Comparison of ENCODE assay signal across 28 mouse cellular contexts in the genomic region with DNA sequence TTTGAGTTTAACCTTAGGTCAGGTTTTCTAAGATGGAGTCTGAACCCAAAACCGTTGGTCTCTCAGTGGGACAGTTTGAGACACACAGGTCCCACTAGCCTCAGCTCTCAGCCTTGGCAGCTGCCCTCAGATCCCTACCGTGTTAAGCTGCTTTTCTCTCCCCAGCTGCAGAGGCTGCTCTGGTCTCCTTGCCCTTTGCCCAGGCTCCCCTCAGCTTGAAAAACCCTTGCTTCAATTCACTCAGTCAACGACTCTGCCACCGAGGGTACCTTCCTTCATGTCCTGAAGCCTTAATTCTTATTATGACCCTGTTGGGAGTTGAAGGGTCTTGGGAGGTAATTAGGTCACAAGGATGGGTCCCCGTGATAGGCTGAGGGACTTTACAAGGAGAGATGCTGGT. TPM values are rescaled to one million over a fixed set of nuclear protein-coding genes. Genes with fewer than 3 reads are reported as not detected.
DNase-seq lines count a peak whose midpoint lies in the region; ATAC-seq and TF ChIP-seq lines count a peak whose summit lies in the region.
"Had no signal": no experiment of that assay in that cellular context is flagged by ENCODE, and none has a peak within 500 bp of the region (broad histone marks: within the 10 kb centered on the region; RNA-seq: fewer than 3 reads in every experiment).

No protein-coding gene starts in this region.

- peaks cover 2% of the 10 kb centered on the region; the same call in 1 of the 2 replicates for H3K4me1 ChIP-seq in midbrain, embryonic 11.5 days (ENCODE audit: control insufficient read depth, insufficient read depth, low read length)
- H3K4me1 ChIP-seq in midbrain, embryonic 14.5 days (ENCODE audit: control insufficient read depth, insufficient read depth, low read length): no peaks in the 10 kb centered on the region
- H3K4me1 ChIP-seq: hindbrain, embryonic 12.5 days had no signal

- no peak overlapping the region for H3K27ac ChIP-seq in midbrain, embryonic 11.5 days (ENCODE audit: low read depth, low read length)
- H3K27ac ChIP-seq in midbrain, embryonic 14.5 days (replicated peaks; ENCODE audit: low read depth, low read length): no peak overlapping the region
- H3K27ac ChIP-seq: forebrain, embryonic 13.5 days; heart, embryonic 10.5 days; heart, embryonic 15.5 days; hindbrain, embryonic 12.5 days; hindbrain, postnatal 0 days; intestine, embryonic 15.5 days; left cerebral cortex, adult 2 months; limb, embryonic 12.5 days; liver, embryonic 15.5 days had no signal

- TF ChIP-seq POLR2A in myocyte (IDR thresholded peaks at IDR 0.05; ENCODE audit: insufficient read length, low read depth): no peak

- no peak overlapping the region for H3K9ac ChIP-seq in midbrain, embryonic 11.5 days (ENCODE audit: low read length)
- H3K9ac ChIP-seq in midbrain, embryonic 14.5 days (replicated peaks; ENCODE audit: low read length): no peak overlapping the region
- H3K9ac ChIP-seq: forebrain, embryonic 13.5 days; heart, embryonic 15.5 days; hindbrain, embryonic 12.5 days; intestine, embryonic 15.5 days; limb, embryonic 12.5 days; liver, embryonic 15.5 days; lung, embryonic 14.5 days had no signal

- DNase-seq in kidney, adult 18-20 months: peak; percentile 57
- no peak for DNase-seq in kidney, postnatal 4 days
- DNase-seq in midbrain, embryonic 11.5 days (ENCODE audit: low spot score, missing footprints): peak; percentile 8
- DNase-seq in midbrain, embryonic 14.5 days: no peak
- peak; percentile 1 for DNase-seq in urinary bladder, adult 2 months (ENCODE audit: low spot score)
- DNase-seq in urinary bladder, postnatal 36 days (ENCODE audit: low spot score in 2 of 2): no peak
- DNase-seq in neural tube, embryonic 10.5 days (ENCODE audit: extremely low spot score, low spot score): no peak
- DNase-seq: adrenal gland, postnatal 10 days; cerebellum, adult 8-10 months; cerebellum, postnatal 25 days; gastrocnemius, postnatal 10 days; heart, postnatal 36 days; lung, embryonic 14.5 days; lung, postnatal 14 days; spleen, adult 18-20 months; thymus, adult 2 months; thymus, postnatal 36 days had no signal

- no peak for ATAC-seq in midbrain, embryonic 11.5 days (ENCODE audit: low FRiP score)
- ATAC-seq in midbrain, embryonic 14.5 days (ENCODE audit: low FRiP score, low TSS enrichment): no peak
- ATAC-seq: forebrain, embryonic 13.5 days; hindbrain, postnatal 0 days; intestine, embryonic 15.5 days; Patski had no signal

- no peak overlapping the region for H3K4me3 ChIP-seq in midbrain, embryonic 11.5 days (ENCODE audit: low read depth, low read length)
- no peak overlapping the region for H3K4me3 ChIP-seq in midbrain, embryonic 14.5 days (replicated peaks; ENCODE audit: low read depth, low read length)
- no peak overlapping the region for H3K4me3 ChIP-seq in myocyte
- H3K4me3 ChIP-seq: forebrain, embryonic 13.5 days; heart, embryonic 10.5 days; heart, embryonic 15.5 days; hindbrain, embryonic 12.5 days; intestine, embryonic 15.5 days; left cerebral cortex, adult 2 months; limb, embryonic 12.5 days; liver, embryonic 15.5 days had no signal

- WGBS in midbrain, embryonic 11.5 days: 37% methylated on average over 5 of the region's 5 CpGs
- 34% methylated on average over 5 of the region's 5 CpGs for WGBS in midbrain, embryonic 14.5 days

- H3K79me2 ChIP-seq in myocyte (ENCODE audit: control insufficient read depth, insufficient read depth): no peaks in the 10 kb centered on the region

- H3K9me3 ChIP-seq in midbrain, embryonic 11.5 days (ENCODE audit: control insufficient read depth, low read length): no peaks in the 10 kb centered on the region
- H3K9me3 ChIP-seq in midbrain, embryonic 14.5 days (ENCODE audit: control insufficient read depth, low read length): no peaks in the 10 kb centered on the region
- H3K9me3 ChIP-seq: forebrain, embryonic 13.5 days; heart, embryonic 10.5 days; heart, embryonic 15.5 days; hindbrain, embryonic 12.5 days; intestine, embryonic 15.5 days; limb, embryonic 12.5 days; liver, embryonic 15.5 days had no signal

- no peak overlapping the region for H3ac ChIP-seq in myocyte (ENCODE audit: control insufficient read depth, insufficient read length)

- H3K27me3 ChIP-seq in midbrain, embryonic 11.5 days (ENCODE audit: control insufficient read depth, insufficient read depth, low read length): peaks cover 9% of the 10 kb centered on the region
- H3K27me3 ChIP-seq in midbrain, embryonic 14.5 days (ENCODE audit: control insufficient read depth, insufficient read depth, low read length): peaks cover 7% of the 10 kb centered on the region; the same call in 1 of the 2 replicates
- H3K27me3 ChIP-seq in myocyte (ENCODE audit: control insufficient read depth, insufficient read depth, insufficient read length): no peaks in the 10 kb centered on the region
- H3K27me3 ChIP-seq: heart, embryonic 15.5 days; limb, embryonic 12.5 days; Patski had no signal

- no peaks in the 10 kb centered on the region for H3K36me3 ChIP-seq in midbrain, embryonic 11.5 days (ENCODE audit: control insufficient read depth, insufficient read depth, low read length)
- H3K36me3 ChIP-seq in midbrain, embryonic 14.5 days (ENCODE audit: control insufficient read depth, insufficient read depth, low read length): no peaks in the 10 kb centered on the region
- H3K36me3 ChIP-seq in myocyte (ENCODE audit: control insufficient read depth, insufficient read depth): no peaks in the 10 kb centered on the region
- H3K36me3 ChIP-seq: heart, embryonic 10.5 days; heart, embryonic 15.5 days; hindbrain, embryonic 12.5 days; intestine, embryonic 15.5 days; limb, embryonic 12.5 days; liver, embryonic 15.5 days had no signal

- no peak overlapping the region for H3K4me2 ChIP-seq in midbrain, embryonic 11.5 days
- no peak overlapping the region for H3K4me2 ChIP-seq in midbrain, embryonic 14.5 days (ENCODE audit: low read length)
- H3K4me2 ChIP-seq in myocyte (ENCODE audit: low read depth): peak overlapping the region; percentile 22
- H3K4me2 ChIP-seq: forebrain, embryonic 13.5 days; heart, embryonic 15.5 days; hindbrain, embryonic 12.5 days; intestine, embryonic 15.5 days; limb, embryonic 12.5 days; liver, embryonic 15.5 days; lung, embryonic 14.5 days had no signal

TF ChIP-seq in myocyte, 11 proteins besides CTCF, POLR2A, EP300 and RAD21:
- TF ChIP-seq POLR2AphosphoS2 (IDR thresholded peaks at IDR 0.05; ENCODE audit: insufficient read length, low read depth) (no peak), TCF3 (IDR thresholded peaks at IDR 0.05; ENCODE audit: insufficient read length, low read depth) (no peak), USF1 (IDR thresholded peaks at IDR 0.05; ENCODE audit: low read depth) (no peak), REST (IDR thresholded peaks at IDR 0.05; ENCODE audit: insufficient read depth, insufficient read length) (no peak), MAX (IDR thresholded peaks at IDR 0.05; ENCODE audit: low read depth) (no peak), TCF12 (IDR thresholded peaks at IDR 0.05; ENCODE audit: insufficient read depth, poor library complexity, severe bottlenecking) (no peak)

RNA-seq across cellular contexts. Expression of gene BC034090, which starts 5.7 kb away (rescaled TPM):
- 2.7 and 3.1 TPM in 2 replicates for polyA plus RNA-seq in midbrain, embryonic 11.5 days (2014; fragmentation: Nextera tagmentation; extraction: Ambion mirVana)
- 3.4 and 3.5 TPM in 2 replicates for polyA plus RNA-seq in midbrain, embryonic 14.5 days (2014; fragmentation: Nextera tagmentation; extraction: Ambion mirVana)
- polyA plus RNA-seq in urinary bladder, adult 2 months (2012; rRNA removed): 20.0 and 21.4 TPM in 2 replicates
- 11.1 TPM for polyA plus RNA-seq in myocyte (2012; fragmentation: generic; extraction: Trizol)

Comparison
In these comparisons a context has a peak if more than half of its experiments do, and no peak if none do; other contexts are left out.
1. DNase-seq: peak in kidney, adult 18-20 months (single experiment), midbrain, embryonic 11.5 days (single experiment) and urinary bladder, adult 2 months (single experiment); none in kidney, postnatal 4 days (0 of 2), midbrain, embryonic 14.5 days (single experiment), urinary bladder, postnatal 36 days (0 of 2) and neural tube, embryonic 10.5 days (single experiment).